Mouse (Mus musculus): ENCODE measurements around the gene Fig4. TPM values are rescaled to one million over a fixed set of nuclear protein-coding genes. Genes with fewer than 3 reads are reported as not detected.

Fig4 gene
- polyA plus RNA-seq, 1 experiment from 2014 or later: 33.7 TPM

- Histone ChIP-seq H3K4me1 (ENCODE audit: control insufficient read depth, insufficient read depth, low read length) (no peaks in the 10 kb centered on the region), H3K27ac (ENCODE audit: low read depth, low read length) (no peak overlapping the region), H3K9me3 (replicated peaks; ENCODE audit: control insufficient read depth, low read length) (no peaks in the 10 kb centered on the region), H3K4me2 (ENCODE audit: low read length) (no peak overlapping the region), H3K36me3 (ENCODE audit: control insufficient read depth, insufficient read depth, low read length) (no peaks in the 10 kb centered on the region), H3K4me3 (ENCODE audit: low read depth, low read length) (no peak overlapping the region), H3K9ac (ENCODE audit: low read length) (no peak overlapping the region), H3K27me3 (replicated peaks; ENCODE audit: control insufficient read depth, insufficient read depth, low read length) (no peaks in the 10 kb centered on the region)
- 65% methylated on average over 3 of the region's 3 CpGs for WGBS
- ATAC-seq (no peak), DNase-seq (ENCODE audit: low spot score) (no peak)
Measured at GRCm38 (mm10) chr10:41189392-41189791, 113.7 kb downstream of the Fig4 start.

- ATAC-seq: no peak
- no peaks in the 10 kb centered on the region for H3K27me3 ChIP-seq (replicated peaks; ENCODE audit: control insufficient read depth, insufficient read depth, low read length)
Measured at GRCm38 (mm10) chr10:41183975-41184374, 119.1 kb downstream of the Fig4 start.

DNA sequence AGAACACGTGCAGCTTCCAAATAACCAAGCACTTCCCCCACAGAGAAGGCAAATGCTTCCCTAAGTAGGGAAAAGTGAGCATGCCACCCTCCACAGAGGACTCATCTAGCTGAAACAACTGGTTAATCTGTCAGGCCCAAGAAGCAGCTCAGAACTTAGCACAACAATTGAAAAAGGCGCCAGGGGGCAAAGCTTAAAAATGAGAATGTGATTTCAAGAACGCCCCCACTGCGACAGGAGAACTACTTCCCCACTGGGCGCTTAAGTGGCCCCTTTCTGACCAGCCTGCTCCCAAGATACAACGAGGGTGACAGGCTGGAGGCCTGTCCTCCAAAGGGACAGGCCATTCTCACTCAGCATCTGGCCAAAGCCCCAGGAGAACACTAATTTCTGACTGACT lies 120.4 kb downstream of the Fig4 start:
- WGBS: 15% methylated on average over 6 of the region's 6 CpGs
- Histone ChIP-seq H3K9me3 (replicated peaks; ENCODE audit: control insufficient read depth, low read length) (no peaks in the 10 kb centered on the region), H3K36me3 (ENCODE audit: control insufficient read depth, insufficient read depth, low read length) (no peaks in the 10 kb centered on the region), H3K9ac (ENCODE audit: low read length) (no peak overlapping the region), H3K27me3 (replicated peaks; ENCODE audit: control insufficient read depth, insufficient read depth, low read length) (no peaks in the 10 kb centered on the region), H3K4me3 (ENCODE audit: low read depth, low read length) (no peak overlapping the region), H3K27ac (ENCODE audit: low read depth, low read length) (no peak overlapping the region), H3K4me1 (ENCODE audit: control insufficient read depth, insufficient read depth, low read length) (no peaks in the 10 kb centered on the region), H3K4me2 (ENCODE audit: low read length) (no peak overlapping the region)
- ATAC-seq (no peak), DNase-seq (ENCODE audit: low spot score) (no peak)

More at GRCm38 (mm10) chr10:41183975-41184374, 119.1 kb downstream of the Fig4 start:
- H3K9me3 ChIP-seq (replicated peaks; ENCODE audit: control insufficient read depth, low read length): no peaks in the 10 kb centered on the region
- no peak overlapping the region for H3K4me3 ChIP-seq (ENCODE audit: low read depth, low read length)
- no peak overlapping the region for H3K4me2 ChIP-seq (ENCODE audit: low read length)
- WGBS: 36% methylated on average over 3 of the region's 3 CpGs
- H3K27ac ChIP-seq (ENCODE audit: low read depth, low read length): no peak overlapping the region
- DNase-seq (ENCODE audit: low spot score): no peak
- H3K4me1 ChIP-seq (ENCODE audit: control insufficient read depth, insufficient read depth, low read length): no peaks in the 10 kb centered on the region
- H3K36me3 ChIP-seq (ENCODE audit: control insufficient read depth, insufficient read depth, low read length): no peaks in the 10 kb centered on the region
- H3K9ac ChIP-seq (ENCODE audit: low read length): no peak overlapping the region

- DNase-seq (ENCODE audit: low spot score) (no peak), ATAC-seq (no peak)
- no peaks in the 10 kb centered on the region for H3K9me3 ChIP-seq (replicated peaks; ENCODE audit: control insufficient read depth, low read length)
- H3K9ac ChIP-seq (ENCODE audit: low read length): no peak overlapping the region
- no peaks in the 10 kb centered on the region for H3K27me3 ChIP-seq (replicated peaks; ENCODE audit: control insufficient read depth, insufficient read depth, low read length)
- no peaks in the 10 kb centered on the region for H3K36me3 ChIP-seq (ENCODE audit: control insufficient read depth, insufficient read depth, low read length)
- no peak overlapping the region for H3K27ac ChIP-seq (ENCODE audit: low read depth, low read length)
- 91% methylated on average over 5 of the region's 5 CpGs for WGBS
- H3K4me2 ChIP-seq (ENCODE audit: low read length): no peak overlapping the region
- no peak overlapping the region for H3K4me3 ChIP-seq (ENCODE audit: low read depth, low read length)
- H3K4me1 ChIP-seq (ENCODE audit: control insufficient read depth, insufficient read depth, low read length): no peaks in the 10 kb centered on the region
Measured at GRCm38 (mm10) chr10:41166141-41166540, 136.9 kb downstream of the Fig4 start.

GRCm38 (mm10) chr10:41163108-41163507 lies 140.0 kb downstream of the Fig4 start:
- DNase-seq (ENCODE audit: low spot score) (no peak), ATAC-seq (no peak)
- H3K36me3 ChIP-seq (ENCODE audit: control insufficient read depth, insufficient read depth, low read length): no peaks in the 10 kb centered on the region
- no peaks in the 10 kb centered on the region for H3K27me3 ChIP-seq (replicated peaks; ENCODE audit: control insufficient read depth, insufficient read depth, low read length)
- no peak overlapping the region for H3K27ac ChIP-seq (ENCODE audit: low read depth, low read length)
- H3K4me3 ChIP-seq (ENCODE audit: low read depth, low read length): no peak overlapping the region
- H3K4me2 ChIP-seq (ENCODE audit: low read length): no peak overlapping the region
- no peaks in the 10 kb centered on the region for H3K4me1 ChIP-seq (ENCODE audit: control insufficient read depth, insufficient read depth, low read length)
- 80% methylated on average over 2 of the region's 2 CpGs for WGBS
- H3K9me3 ChIP-seq (replicated peaks; ENCODE audit: control insufficient read depth, low read length): no peaks in the 10 kb centered on the region
- no peak overlapping the region for H3K9ac ChIP-seq (ENCODE audit: low read length)

DNA sequence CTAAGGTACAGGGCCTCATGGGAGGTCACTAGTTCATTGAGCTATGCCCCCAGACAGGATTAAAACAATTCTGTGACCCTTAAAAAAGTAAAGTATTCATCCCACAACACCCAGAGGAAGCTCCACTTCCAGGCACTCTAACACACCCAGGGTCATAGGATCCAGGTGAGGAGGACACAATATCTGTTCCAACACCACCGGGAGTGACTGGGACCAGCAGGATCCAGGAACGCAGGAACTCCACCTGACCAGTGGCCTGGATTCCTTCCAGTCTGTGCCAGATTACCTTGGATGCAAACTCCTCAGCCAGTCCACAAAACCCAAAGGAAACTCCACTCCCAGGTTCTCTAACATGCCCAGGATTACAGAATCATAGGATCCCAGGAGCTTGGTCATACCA lies 145.8 kb downstream of the Fig4 start:
- Histone ChIP-seq H3K27me3 (replicated peaks; ENCODE audit: control insufficient read depth, insufficient read depth, low read length) (no peaks in the 10 kb centered on the region), H3K9ac (ENCODE audit: low read length) (no peak overlapping the region), H3K9me3 (replicated peaks; ENCODE audit: control insufficient read depth, low read length) (no peaks in the 10 kb centered on the region), H3K36me3 (ENCODE audit: control insufficient read depth, insufficient read depth, low read length) (no peaks in the 10 kb centered on the region), H3K4me3 (ENCODE audit: low read depth, low read length) (no peak overlapping the region), H3K4me2 (ENCODE audit: low read length) (no peak overlapping the region), H3K27ac (ENCODE audit: low read depth, low read length) (no peak overlapping the region), H3K4me1 (ENCODE audit: control insufficient read depth, insufficient read depth, low read length) (no peaks in the 10 kb centered on the region)
- ATAC-seq (no peak), DNase-seq (ENCODE audit: low spot score) (no peak)
- WGBS: 97% methylated on average over 2 of the region's 2 CpGs

DNA sequence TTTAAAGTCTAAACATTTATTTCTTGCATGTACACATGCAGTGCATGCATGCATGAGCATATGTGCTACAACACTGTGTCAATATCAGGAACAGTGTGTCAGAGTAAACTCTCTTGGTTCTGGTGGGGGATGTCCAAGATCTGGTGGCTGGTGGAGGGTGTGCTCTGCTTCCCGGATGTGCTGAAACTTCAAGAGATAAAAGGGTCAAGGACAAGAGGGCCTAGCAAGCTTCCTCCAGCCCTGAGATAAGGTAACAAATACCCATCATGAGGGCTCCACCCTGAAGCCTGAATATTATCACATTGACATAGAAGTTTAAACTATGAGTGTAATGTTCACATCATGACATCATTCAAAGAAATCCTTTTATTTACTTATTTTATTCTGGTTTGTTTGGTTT lies 146.4 kb downstream of the Fig4 start:
- Histone ChIP-seq H3K9me3 (replicated peaks; ENCODE audit: control insufficient read depth, low read length) (no peaks in the 10 kb centered on the region), H3K4me2 (ENCODE audit: low read length) (no peak overlapping the region), H3K36me3 (ENCODE audit: control insufficient read depth, insufficient read depth, low read length) (no peaks in the 10 kb centered on the region), H3K27ac (ENCODE audit: low read depth, low read length) (no peak overlapping the region), H3K9ac (ENCODE audit: low read length) (no peak overlapping the region), H3K27me3 (replicated peaks; ENCODE audit: control insufficient read depth, insufficient read depth, low read length) (no peaks in the 10 kb centered on the region), H3K4me3 (ENCODE audit: low read depth, low read length) (no peak overlapping the region), H3K4me1 (ENCODE audit: control insufficient read depth, insufficient read depth, low read length) (no peaks in the 10 kb centered on the region)
- ATAC-seq: no peak
- 87% methylated on average over 1 of the region's 1 CpGs for WGBS
- no peak for DNase-seq (ENCODE audit: low spot score)

DNA sequence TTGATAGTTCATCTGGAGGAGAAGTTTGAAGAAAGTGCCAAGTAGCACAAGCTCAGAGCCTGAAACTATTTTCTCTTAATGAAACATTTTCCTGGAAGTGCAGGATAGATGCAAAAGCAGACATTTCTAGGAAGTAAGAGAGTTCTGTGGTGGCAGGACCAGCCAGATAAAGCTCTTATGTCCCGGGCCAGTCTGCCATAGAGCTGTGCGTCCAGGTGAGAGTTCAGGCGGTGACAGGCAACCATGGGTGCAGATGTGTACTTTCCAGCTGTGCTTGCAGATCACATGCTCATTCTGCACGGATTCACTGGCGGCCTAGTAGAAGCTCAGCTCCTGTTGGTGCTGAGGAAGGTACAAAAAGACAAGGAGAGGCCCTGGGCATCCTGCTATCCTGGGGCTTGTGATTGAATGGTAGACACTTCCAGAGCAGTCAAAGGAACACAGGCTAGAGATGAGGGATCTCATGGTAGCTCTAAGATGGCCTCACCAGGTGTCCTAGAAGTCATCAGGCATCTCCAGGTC lies 149.8 kb downstream of the Fig4 start:
- H3K27ac ChIP-seq (ENCODE audit: low read depth, low read length): no peak overlapping the region
- no peak for DNase-seq (ENCODE audit: low spot score)
- H3K27me3 ChIP-seq (replicated peaks; ENCODE audit: control insufficient read depth, insufficient read depth, low read length): no peaks in the 10 kb centered on the region
- H3K36me3 ChIP-seq (ENCODE audit: control insufficient read depth, insufficient read depth, low read length): no peaks in the 10 kb centered on the region
- ATAC-seq: no peak
- WGBS: 93% methylated on average over 5 of the region's 5 CpGs
- H3K4me2 ChIP-seq (ENCODE audit: low read length): no peak overlapping the region
- H3K4me1 ChIP-seq (ENCODE audit: control insufficient read depth, insufficient read depth, low read length): no peaks in the 10 kb centered on the region
- no peak overlapping the region for H3K9ac ChIP-seq (ENCODE audit: low read length)
- no peaks in the 10 kb centered on the region for H3K9me3 ChIP-seq (replicated peaks; ENCODE audit: control insufficient read depth, low read length)
- H3K4me3 ChIP-seq (ENCODE audit: low read depth, low read length): no peak overlapping the region

DNA sequence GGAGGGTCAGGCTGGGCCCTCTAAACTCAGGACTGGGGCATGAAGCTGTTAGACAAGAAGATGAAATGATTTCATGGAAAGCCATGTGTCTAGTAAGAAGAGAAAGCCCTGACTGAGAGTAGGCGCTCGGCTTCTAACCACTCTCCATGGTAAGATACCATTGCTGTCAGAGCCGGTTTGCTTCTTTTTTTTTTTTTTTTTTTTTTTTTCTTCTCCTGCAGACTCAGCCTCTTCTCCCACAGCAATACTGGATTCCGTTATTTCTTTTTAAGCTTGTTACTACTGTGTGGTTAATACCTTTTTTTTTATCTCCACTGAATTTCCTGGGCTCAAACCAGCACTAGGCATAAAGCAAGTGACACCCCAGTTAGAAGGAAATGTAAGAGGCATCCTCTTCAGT lies 151.2 kb downstream of the Fig4 start:
- H3K27ac ChIP-seq (ENCODE audit: low read depth, low read length): no peak overlapping the region
- DNase-seq (ENCODE audit: low spot score) (no peak), ATAC-seq (no peak)
- no peaks in the 10 kb centered on the region for H3K36me3 ChIP-seq (ENCODE audit: control insufficient read depth, insufficient read depth, low read length)
- H3K4me2 ChIP-seq (ENCODE audit: low read length): no peak overlapping the region
- H3K9ac ChIP-seq (ENCODE audit: low read length): no peak overlapping the region
- 97% methylated on average over 4 of the region's 4 CpGs for WGBS
- no peaks in the 10 kb centered on the region for H3K4me1 ChIP-seq (ENCODE audit: control insufficient read depth, insufficient read depth, low read length)
- no peak overlapping the region for H3K4me3 ChIP-seq (ENCODE audit: low read depth, low read length)
- no peaks in the 10 kb centered on the region for H3K27me3 ChIP-seq (replicated peaks; ENCODE audit: control insufficient read depth, insufficient read depth, low read length)
- H3K9me3 ChIP-seq (replicated peaks; ENCODE audit: control insufficient read depth, low read length): no peaks in the 10 kb centered on the region

All from forebrain, embryonic 14.5 days (tissue).